Mouse (Mus musculus): ENCODE measurements around the gene U2af1. TPM values are rescaled to one million over a fixed set of nuclear protein-coding genes. Genes with fewer than 3 reads are reported as not detected.

The U2af1 gene
- polyA plus RNA-seq, 1 experiment from 2014 or later = 172 TPM

- Histone ChIP-seq H3K4me1 (ENCODE audit: control insufficient read depth, insufficient read depth, low read length) (peaks cover 10% of the 10 kb centered on the region; the same call in 1 of the 2 replicates), H3K27me3 (replicated peaks; ENCODE audit: control insufficient read depth, insufficient read depth, low read length) (no peaks in the 10 kb centered on the region), H3K27ac (ENCODE audit: low read depth, low read length) (no peak overlapping the region), H3K9me3 (replicated peaks; ENCODE audit: control insufficient read depth, low read length) (no peaks in the 10 kb centered on the region), H3K36me3 (ENCODE audit: control insufficient read depth, insufficient read depth, low read length) (no peaks in the 10 kb centered on the region), H3K9ac (ENCODE audit: low read length) (no peak overlapping the region), H3K4me2 (ENCODE audit: low read length) (peak overlapping the region; percentile 40; the same call in 1 of the 2 replicates), H3K4me3 (ENCODE audit: low read depth, low read length) (no peak overlapping the region)
- WGBS = 40% methylated on average over 5 of the region's 5 CpGs
- ATAC-seq = peak; percentile 23; the same call in 1 of the 2 replicates
- DNase-seq (ENCODE audit: low spot score) = no peak
These were observed 34.2 kb upstream of the U2af1 start for GRCm38 (mm10) chr17:31692918-31693317.

GRCm38 (mm10) chr17:31689606-31690005 is 30.9 kb upstream of the U2af1 start:
- H3K36me3 ChIP-seq (ENCODE audit: control insufficient read depth, insufficient read depth, low read length) = no peaks in the 10 kb centered on the region
- no peaks in the 10 kb centered on the region for H3K9me3 ChIP-seq (replicated peaks; ENCODE audit: control insufficient read depth, low read length)
- no peak overlapping the region for H3K4me2 ChIP-seq (ENCODE audit: low read length)
- ATAC-seq (no peak), DNase-seq (ENCODE audit: low spot score) (no peak)
- peaks cover 16% of the 10 kb centered on the region for H3K4me1 ChIP-seq (ENCODE audit: control insufficient read depth, insufficient read depth, low read length)
- no peaks in the 10 kb centered on the region for H3K27me3 ChIP-seq (replicated peaks; ENCODE audit: control insufficient read depth, insufficient read depth, low read length)
- WGBS = 60% methylated on average over 1 of the region's 1 CpGs
- no peak overlapping the region for H3K27ac ChIP-seq (ENCODE audit: low read depth, low read length)
- no peak overlapping the region for H3K9ac ChIP-seq (ENCODE audit: low read length)
- H3K4me3 ChIP-seq (ENCODE audit: low read depth, low read length) = no peak overlapping the region

- no peak overlapping the region for H3K4me2 ChIP-seq (ENCODE audit: low read length)
These were observed 29.4 kb upstream of the U2af1 start for GRCm38 (mm10) chr17:31688112-31688511.

GRCm38 (mm10) chr17:31686225-31686564 is 27.5 kb upstream of the U2af1 start:
- H3K4me3 ChIP-seq (ENCODE audit: low read depth, low read length) = no peak overlapping the region
- no peaks in the 10 kb centered on the region for H3K36me3 ChIP-seq (ENCODE audit: control insufficient read depth, insufficient read depth, low read length)
- H3K27me3 ChIP-seq (replicated peaks; ENCODE audit: control insufficient read depth, insufficient read depth, low read length) = no peaks in the 10 kb centered on the region
- H3K4me1 ChIP-seq (ENCODE audit: control insufficient read depth, insufficient read depth, low read length) = peaks cover 6% of the 10 kb centered on the region; the same call in 1 of the 2 replicates
- ATAC-seq (peak; percentile 11; the same call in 1 of the 2 replicates), DNase-seq (ENCODE audit: low spot score) (peak; percentile 57)
- H3K4me2 ChIP-seq (ENCODE audit: low read length) = no peak overlapping the region
- H3K9ac ChIP-seq (ENCODE audit: low read length) = peak overlapping the region; percentile 13; the same call in 1 of the 2 replicates
- WGBS = 43% methylated on average over 3 of the region's 3 CpGs
- no peaks in the 10 kb centered on the region for H3K9me3 ChIP-seq (replicated peaks; ENCODE audit: control insufficient read depth, low read length)
- H3K27ac ChIP-seq (ENCODE audit: low read depth, low read length) = no peak overlapping the region

More at GRCm38 (mm10) chr17:31688112-31688511, 29.4 kb upstream of the U2af1 start:
- Histone ChIP-seq H3K27me3 (replicated peaks; ENCODE audit: control insufficient read depth, insufficient read depth, low read length) (no peaks in the 10 kb centered on the region), H3K27ac (ENCODE audit: low read depth, low read length) (no peak overlapping the region), H3K4me1 (ENCODE audit: control insufficient read depth, insufficient read depth, low read length) (peaks cover 6% of the 10 kb centered on the region; the same call in 1 of the 2 replicates), H3K36me3 (ENCODE audit: control insufficient read depth, insufficient read depth, low read length) (no peaks in the 10 kb centered on the region), H3K9ac (ENCODE audit: low read length) (no peak overlapping the region), H3K9me3 (replicated peaks; ENCODE audit: control insufficient read depth, low read length) (no peaks in the 10 kb centered on the region), H3K4me3 (ENCODE audit: low read depth, low read length) (no peak overlapping the region)
- no peak for ATAC-seq
- WGBS = 87% methylated on average over 9 of the region's 9 CpGs
- no peak for DNase-seq (ENCODE audit: low spot score)

GRCm38 (mm10) chr17:31685514-31686224 is 27.0 kb upstream of the U2af1 start:
- Histone ChIP-seq H3K9me3 (replicated peaks; ENCODE audit: control insufficient read depth, low read length) (no peaks in the 10 kb centered on the region), H3K9ac (ENCODE audit: low read length) (peak overlapping the region; percentile 13; the same call in 1 of the 2 replicates), H3K4me1 (ENCODE audit: control insufficient read depth, insufficient read depth, low read length) (peaks cover 6% of the 10 kb centered on the region; the same call in 1 of the 2 replicates), H3K4me3 (ENCODE audit: low read depth, low read length) (no peak overlapping the region), H3K27ac (ENCODE audit: low read depth, low read length) (no peak overlapping the region), H3K4me2 (ENCODE audit: low read length) (peak overlapping the region; percentile 16; the same call in 1 of the 2 replicates), H3K36me3 (ENCODE audit: control insufficient read depth, insufficient read depth, low read length) (no peaks in the 10 kb centered on the region), H3K27me3 (replicated peaks; ENCODE audit: control insufficient read depth, insufficient read depth, low read length) (no peaks in the 10 kb centered on the region)
- DNase-seq (ENCODE audit: low spot score) (peak; percentile 96), ATAC-seq (peak; percentile 86)
- 12% methylated on average over 17 of the region's 17 CpGs for WGBS

GRCm38 (mm10) chr17:31680450-31680849 is 21.8 kb upstream of the U2af1 start:
- no peaks in the 10 kb centered on the region for H3K27me3 ChIP-seq (replicated peaks; ENCODE audit: control insufficient read depth, insufficient read depth, low read length)
- no peak overlapping the region for H3K27ac ChIP-seq (ENCODE audit: low read depth, low read length)
- no peak overlapping the region for H3K9ac ChIP-seq (ENCODE audit: low read length)
- no peak overlapping the region for H3K4me2 ChIP-seq (ENCODE audit: low read length)
- no peak for ATAC-seq
- DNase-seq (ENCODE audit: low spot score) = no peak
- H3K36me3 ChIP-seq (ENCODE audit: control insufficient read depth, insufficient read depth, low read length) = no peaks in the 10 kb centered on the region
- no peaks in the 10 kb centered on the region for H3K9me3 ChIP-seq (replicated peaks; ENCODE audit: control insufficient read depth, low read length)
- H3K4me3 ChIP-seq (ENCODE audit: low read depth, low read length) = no peak overlapping the region
- WGBS = 79% methylated on average over 2 of the region's 2 CpGs
- no peaks in the 10 kb centered on the region for H3K4me1 ChIP-seq (ENCODE audit: control insufficient read depth, insufficient read depth, low read length)

- ATAC-seq (no peak), DNase-seq (ENCODE audit: low spot score) (no peak)
- Histone ChIP-seq H3K4me2 (ENCODE audit: low read length) (no peak within 1 kb of the TSS), H3K27ac (ENCODE audit: low read depth, low read length) (no peak within 1 kb of the TSS), H3K4me1 (ENCODE audit: control insufficient read depth, insufficient read depth, low read length) (no peaks in the 10 kb centered on the region), H3K27me3 (replicated peaks; ENCODE audit: control insufficient read depth, insufficient read depth, low read length) (no peaks in the 10 kb centered on the region), H3K36me3 (ENCODE audit: control insufficient read depth, insufficient read depth, low read length) (no peaks in the 10 kb centered on the region), H3K9me3 (replicated peaks; ENCODE audit: control insufficient read depth, low read length) (no peaks in the 10 kb centered on the region), H3K4me3 (ENCODE audit: low read depth, low read length) (no peak within 1 kb of the TSS), H3K9ac (ENCODE audit: low read length) (no peak within 1 kb of the TSS)
- 85% methylated on average over 8 of the region's 8 CpGs for WGBS
These were observed 18.8 kb upstream of the U2af1 start, which contains the start of gene Cryaa for GRCm38 (mm10) chr17:31677507-31677906. TSS of gene Cryaa (plus strand) at chr17:31677807.

- WGBS = 88% methylated on average over 1 of the region's 1 CpGs
- ATAC-seq = no peak
These were observed 15.7 kb upstream of the U2af1 start for GRCm38 (mm10) chr17:31674426-31674825.

GRCm38 (mm10) chr17:31672279-31672678 is 13.6 kb upstream of the U2af1 start:
- H3K27ac ChIP-seq (ENCODE audit: low read depth, low read length) = no peak overlapping the region
- no peak overlapping the region for H3K4me2 ChIP-seq (ENCODE audit: low read length)
- no peaks in the 10 kb centered on the region for H3K27me3 ChIP-seq (replicated peaks; ENCODE audit: control insufficient read depth, insufficient read depth, low read length)
- H3K4me3 ChIP-seq (ENCODE audit: low read depth, low read length) = no peak overlapping the region
- no peaks in the 10 kb centered on the region for H3K36me3 ChIP-seq (ENCODE audit: control insufficient read depth, insufficient read depth, low read length)
- no peaks in the 10 kb centered on the region for H3K4me1 ChIP-seq (ENCODE audit: control insufficient read depth, insufficient read depth, low read length)
- whole genome bisulfite sequencing = 94% methylated on average over 12 of the region's 12 CpGs
- no peaks in the 10 kb centered on the region for H3K9me3 ChIP-seq (replicated peaks; ENCODE audit: control insufficient read depth, low read length)
- no peak for ATAC-seq
- DNase-seq (ENCODE audit: low spot score) = no peak
- no peak overlapping the region for H3K9ac ChIP-seq (ENCODE audit: low read length)

More at GRCm38 (mm10) chr17:31674426-31674825, 15.7 kb upstream of the U2af1 start:
- Histone ChIP-seq H3K4me3 (ENCODE audit: low read depth, low read length) (no peak overlapping the region), H3K36me3 (ENCODE audit: control insufficient read depth, insufficient read depth, low read length) (no peaks in the 10 kb centered on the region), H3K9ac (ENCODE audit: low read length) (no peak overlapping the region), H3K9me3 (replicated peaks; ENCODE audit: control insufficient read depth, low read length) (no peaks in the 10 kb centered on the region), H3K4me1 (ENCODE audit: control insufficient read depth, insufficient read depth, low read length) (no peaks in the 10 kb centered on the region), H3K4me2 (ENCODE audit: low read length) (no peak overlapping the region), H3K27me3 (replicated peaks; ENCODE audit: control insufficient read depth, insufficient read depth, low read length) (no peaks in the 10 kb centered on the region), H3K27ac (ENCODE audit: low read depth, low read length) (no peak overlapping the region)
- no peak for DNase-seq (ENCODE audit: low spot score)
